Mouse (Mus musculus) c-Kit-positive CD71-positive TER-119-positive erythroid progenitor cells, embryonic 14.5 days (primary cell): Measurements from ENCODE around the gene Rbm7.
"Not testable (repeated sequence)": the region's sequence is repeated elsewhere in the genome, so short reads cannot be mapped to it uniquely, and the experiment has no call there.

Source experiments
- DNase-seq: peaks from one replicate; pipeline ENCODE4 v3.0.0-alpha.2; 2013; ENCODE audit warnings: low spot score

Rbm7 gene

DNA sequence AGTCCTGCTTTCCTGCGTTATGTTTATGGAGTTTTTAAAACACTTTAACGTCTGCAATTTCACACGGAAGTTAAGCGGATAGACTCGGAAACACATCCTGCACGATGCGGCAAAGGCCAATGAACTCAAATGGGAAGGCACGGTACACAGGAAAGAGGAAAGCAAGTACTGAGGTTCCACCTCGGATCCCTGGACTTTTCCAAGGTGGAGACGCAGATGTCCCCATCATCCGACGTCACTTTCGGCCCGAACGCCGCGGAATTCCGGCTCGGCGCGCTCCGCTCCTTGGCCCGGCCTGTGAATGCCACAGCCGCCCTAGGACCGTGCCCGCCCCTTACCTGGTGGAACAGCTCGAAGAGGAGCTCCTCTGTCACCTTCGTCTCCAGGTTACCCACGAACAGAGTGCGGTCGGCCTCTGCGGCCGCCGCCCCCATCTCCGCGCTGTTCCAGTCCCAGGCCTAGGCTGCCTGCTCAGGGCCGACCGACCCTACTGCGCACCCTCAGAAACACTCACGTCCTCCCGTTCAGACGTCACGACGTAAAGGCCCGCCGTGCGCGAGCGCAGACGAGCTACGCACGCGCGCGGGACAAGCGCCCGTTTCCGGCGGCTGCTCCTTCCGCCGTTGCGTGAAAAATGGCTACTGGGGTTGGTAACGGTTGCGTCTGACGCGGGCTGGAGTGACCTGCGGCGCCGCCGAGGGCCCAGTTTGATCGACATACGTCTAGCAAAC lies at the start of gene Rbm7, which contains the start of gene Gm5617:
Gene Rbm7 (minus strand): TSS at position 483 of the 731 bp plus-strand sequence.
Gene Gm5617 (plus strand): TSS at position 626 of the 731 bp plus-strand sequence.
- peak; percentile 92 for DNase-seq

DNA sequence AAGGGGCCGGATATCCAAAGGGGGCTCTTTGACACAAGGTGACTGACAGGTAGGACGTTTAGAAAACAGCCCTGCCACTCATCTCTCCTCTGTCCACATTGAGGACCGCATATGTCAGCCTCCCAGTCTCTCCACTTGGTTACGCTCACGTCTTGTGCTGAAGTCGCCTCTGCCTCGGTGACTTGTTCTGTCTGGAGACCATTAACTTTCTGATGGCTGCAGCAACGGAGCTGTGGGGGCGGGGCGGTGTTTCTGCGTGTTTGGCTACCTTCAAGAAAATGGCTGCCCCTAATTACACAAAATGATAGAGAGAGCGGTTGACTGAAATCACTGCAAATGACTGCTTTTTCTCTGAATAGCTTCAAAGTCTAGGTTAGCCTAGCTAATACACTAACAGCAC lies 43.6 kb upstream of the Rbm7 start:
- no peak for DNase-seq

DNA sequence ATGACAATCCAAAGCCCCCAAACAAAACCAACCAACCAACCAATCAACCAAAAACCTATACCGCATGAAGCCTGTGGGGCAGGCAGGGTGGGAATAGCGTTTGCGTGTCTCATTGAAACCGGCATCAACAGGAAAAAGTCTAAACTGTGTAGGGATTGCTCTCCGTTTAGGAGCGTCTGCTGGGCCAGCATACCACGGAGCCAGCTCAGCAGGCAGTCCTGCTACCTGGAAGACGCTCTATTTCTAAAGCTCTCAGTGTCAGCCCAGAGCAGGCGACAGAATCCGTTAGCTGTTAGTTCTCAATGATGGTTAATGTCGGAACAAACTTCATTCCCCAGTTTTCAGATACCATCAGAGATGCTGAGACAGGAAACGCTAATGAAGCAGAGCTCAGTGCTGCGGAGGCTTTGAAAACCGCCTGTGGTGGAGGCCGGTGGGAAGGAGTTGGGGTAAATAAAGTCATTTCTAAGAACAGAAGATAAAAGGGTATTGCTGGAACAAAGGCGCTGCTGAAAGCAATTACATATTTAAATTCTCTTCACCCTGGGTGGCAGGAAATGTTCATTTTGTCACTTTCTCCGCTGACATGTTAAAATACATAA lies 43.0 kb upstream of the Rbm7 start:
- DNase-seq: no peak

DNA sequence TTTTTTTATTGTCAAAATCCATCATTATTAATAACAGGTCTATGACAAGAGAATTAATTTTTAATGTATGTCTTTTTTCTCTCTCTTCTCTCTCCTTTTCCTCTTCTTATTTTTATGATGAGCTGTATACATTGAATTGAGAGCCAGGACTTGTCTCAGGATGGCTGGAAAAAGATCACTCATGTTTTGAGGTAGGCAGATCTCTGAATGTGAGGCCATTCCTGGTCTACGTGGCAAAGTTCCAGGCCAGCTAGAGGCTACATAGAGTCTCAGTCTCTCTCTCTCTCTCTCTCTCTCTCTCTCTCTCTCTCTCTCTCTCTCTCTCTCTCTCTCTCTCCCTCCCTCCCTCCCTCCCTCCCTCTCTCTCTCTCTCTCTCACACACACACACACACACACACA lies 42.5 kb upstream of the Rbm7 start:
- not testable (repeated sequence) for DNase-seq

DNA sequence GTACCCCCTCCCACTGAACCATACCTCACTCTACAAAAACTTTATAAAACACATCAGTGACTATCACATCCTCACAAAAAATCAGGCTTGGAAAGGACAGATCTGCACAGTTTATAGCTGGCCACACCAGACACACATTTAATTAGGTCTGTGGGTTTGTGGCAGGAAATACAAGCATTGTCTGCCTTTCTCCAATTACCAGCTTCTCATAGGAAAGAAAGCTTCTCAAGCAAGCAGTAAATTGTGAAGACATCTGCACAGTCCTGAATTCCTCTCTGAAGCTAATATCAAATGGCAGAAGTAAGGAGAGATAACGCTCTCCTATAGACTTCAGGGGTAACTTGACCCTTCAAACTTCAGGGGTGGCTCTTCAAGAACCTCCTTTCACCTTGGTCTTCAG lies 41.3 kb upstream of the Rbm7 start:
- DNase-seq: no peak

DNA sequence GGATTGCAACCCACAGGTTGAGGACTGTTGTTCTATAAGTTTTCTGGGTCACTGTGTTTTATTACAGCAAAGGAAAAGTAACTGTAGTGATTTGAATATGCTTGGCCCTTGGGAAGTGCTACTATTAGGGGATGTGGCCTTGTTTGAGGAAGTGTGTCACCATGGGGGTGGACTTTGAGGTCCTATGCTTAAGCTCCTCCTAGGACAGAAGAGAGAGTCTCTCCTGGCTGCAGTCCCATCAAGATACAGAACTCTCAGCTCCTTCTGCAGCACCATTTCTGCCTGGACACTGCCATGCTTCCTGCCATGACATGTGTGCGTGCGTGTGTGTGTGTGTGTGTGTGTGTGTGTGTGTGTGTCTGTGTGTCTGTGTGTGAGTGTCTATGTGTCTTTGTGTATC lies 37.6 kb upstream of the Rbm7 start:
- DNase-seq: no peak

DNA sequence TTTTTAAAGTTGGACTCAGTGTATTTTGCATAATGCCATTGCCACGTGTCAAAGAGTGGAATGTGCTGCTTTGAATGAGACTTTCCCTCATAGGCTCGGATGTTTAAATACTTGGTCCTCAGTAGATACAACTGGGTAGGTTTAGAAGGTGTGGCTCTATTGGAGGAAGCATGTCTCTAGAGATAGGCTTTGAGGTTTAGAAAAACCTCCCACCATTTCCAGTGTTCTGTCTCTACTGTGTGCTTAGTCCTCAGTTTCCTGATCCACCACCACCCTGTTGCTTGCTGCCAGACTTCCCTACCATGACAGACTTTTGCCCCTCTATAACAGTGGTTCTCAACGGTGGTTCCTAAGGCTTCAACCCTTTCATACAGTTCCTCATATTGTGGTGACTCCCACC lies 37.1 kb upstream of the Rbm7 start:
- DNase-seq: no peak

DNA sequence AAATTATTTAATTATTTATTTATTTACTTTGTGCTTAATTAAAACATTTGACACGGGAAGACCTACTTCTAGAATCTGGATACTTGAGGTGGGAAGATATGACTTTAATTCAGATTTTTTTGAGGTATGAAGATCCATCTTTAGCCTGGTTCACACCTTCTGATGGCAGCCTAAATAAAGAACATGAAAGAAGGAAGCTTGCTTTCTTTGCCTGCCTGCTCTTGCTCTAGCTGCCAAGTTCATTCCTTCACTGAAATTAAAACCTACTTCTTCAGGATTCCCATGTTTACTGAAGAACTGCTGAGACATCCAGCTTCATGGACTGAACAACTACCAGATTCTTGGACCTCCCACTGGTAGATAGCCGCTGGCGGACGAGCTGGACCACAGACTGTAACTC lies 36.2 kb upstream of the Rbm7 start:
- no peak for DNase-seq

DNA sequence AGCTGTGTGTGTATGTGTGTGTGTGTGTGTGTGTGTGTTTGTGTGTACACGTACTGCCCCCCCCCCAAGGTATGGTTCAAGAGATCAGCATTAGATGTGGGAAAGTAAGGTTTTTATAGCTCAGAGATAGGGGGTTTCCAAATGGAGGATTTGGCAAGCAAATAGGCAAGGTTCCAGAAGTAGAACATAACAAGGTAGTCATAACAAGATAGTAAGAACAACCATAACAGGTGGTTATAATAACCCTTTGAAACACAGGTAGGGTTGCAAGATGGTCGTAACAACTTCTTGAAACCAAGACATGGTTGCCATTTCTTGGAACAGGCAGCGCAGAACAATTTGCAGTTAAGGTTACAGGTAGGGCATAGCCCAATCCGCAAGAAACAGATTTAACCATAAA lies 31.4 kb upstream of the Rbm7 start:
- no peak for DNase-seq

DNA sequence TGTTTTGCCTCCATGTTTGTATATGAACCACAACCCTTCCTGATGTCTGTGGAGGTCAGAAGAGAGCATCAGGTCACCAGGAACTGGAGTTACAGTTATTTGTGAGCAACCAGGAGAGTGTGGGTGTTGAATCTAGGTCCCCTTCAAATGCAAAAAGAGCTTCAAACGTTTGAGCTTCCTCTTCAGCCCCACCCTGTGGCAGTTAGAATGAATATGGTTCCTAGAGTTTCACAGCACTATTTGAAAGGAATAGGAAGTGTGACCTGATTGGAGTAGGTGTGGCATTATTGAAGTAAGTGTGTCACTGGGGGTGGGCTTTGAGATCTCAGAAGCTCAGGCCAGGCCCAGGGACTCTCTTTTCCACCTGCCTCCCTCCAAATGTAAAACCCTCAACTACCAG lies 30.5 kb upstream of the Rbm7 start:
- DNase-seq: no peak

DNA sequence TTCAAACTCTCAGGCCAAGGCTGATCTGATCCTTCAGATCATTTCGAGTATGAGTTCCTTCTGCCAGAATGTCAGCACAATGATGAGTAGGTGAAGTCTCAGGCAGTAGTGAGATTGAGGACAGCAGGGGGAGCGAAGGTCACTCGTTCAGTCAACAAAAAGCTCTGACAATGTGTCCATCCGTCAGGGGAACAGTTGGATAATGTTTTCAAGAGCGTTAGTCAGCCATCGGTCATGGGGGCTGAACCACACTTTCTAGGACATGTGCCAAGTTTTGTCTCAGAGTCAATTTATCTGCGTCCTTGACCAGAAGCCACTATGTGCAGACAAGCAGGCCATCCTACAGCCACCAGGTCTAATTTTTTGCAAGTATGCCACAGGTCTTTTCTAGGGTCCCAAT lies 25.3 kb upstream of the Rbm7 start:
- DNase-seq: not testable (repeated sequence)

DNA sequence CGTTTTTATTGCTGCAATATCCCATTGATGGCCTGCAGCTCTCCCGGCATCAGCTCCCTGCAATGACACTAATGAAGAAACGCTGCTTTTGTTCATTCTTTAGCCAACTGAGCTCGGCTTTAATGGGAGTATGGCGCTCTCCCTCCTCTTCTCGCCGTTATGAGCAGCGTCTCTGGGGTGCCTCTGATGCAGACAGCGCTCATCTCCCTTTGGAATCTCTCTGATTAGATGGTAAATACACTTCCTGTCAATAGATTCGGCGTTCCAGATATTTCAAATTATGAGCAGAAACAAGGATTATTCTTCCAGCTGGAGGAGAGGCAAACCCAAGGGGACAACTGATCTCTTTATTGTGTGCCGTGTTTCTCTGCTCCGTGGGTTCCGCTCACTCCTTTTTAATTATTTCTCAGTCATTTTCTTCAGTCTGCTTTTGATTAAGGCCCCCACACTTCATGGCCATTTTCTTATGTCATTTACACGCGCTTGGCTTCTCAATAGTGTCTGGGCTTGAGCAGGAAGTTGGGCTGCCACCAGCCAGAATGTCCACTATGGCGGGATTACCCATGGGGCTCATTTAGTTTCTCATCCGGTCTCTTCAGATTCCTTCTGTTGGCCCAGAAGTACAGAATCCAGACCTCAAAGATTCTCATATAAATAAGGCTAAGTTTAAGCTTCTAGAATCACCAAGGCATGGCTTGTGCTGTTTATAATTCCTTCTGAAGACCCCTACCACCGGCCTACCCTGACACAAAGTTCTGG lies 22.5 kb upstream of the Rbm7 start:
- DNase-seq: no peak

DNA sequence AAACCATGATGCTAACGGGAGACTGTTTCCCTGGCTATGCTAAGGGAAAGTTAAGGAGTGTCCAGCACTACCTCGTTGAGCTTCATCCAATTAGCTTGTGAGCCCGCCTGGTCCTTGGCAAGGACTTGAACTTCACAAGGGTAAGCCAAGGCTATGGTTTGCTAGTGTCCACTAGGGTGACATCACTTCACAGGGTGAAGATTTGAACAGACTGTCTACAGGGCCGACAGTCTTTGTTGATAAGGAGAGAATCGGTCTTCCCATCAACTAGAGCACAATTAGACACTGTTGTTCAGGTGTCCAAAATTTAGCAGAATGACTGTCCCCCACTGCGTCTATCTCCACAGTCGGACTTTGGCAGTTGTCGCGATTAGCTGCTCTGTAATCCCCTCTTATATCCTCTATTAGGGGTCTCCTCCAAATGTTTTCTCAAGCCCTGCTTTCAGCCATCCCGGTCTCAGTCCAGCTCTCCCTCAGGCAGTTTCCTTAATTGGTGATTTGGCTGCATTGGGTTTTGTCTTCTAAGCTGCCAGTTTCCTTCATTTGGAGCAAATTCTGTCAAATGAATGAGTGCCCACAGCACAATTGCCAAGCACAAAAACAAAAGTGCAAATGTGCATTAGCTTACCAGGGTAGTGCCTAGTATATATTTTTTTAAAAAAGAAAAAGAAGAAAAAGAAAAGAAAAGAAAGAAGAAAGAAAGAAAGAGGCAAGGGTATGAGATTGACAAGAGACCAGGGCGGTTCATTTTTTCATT lies 21.7 kb upstream of the Rbm7 start:
- DNase-seq: no peak

DNA sequence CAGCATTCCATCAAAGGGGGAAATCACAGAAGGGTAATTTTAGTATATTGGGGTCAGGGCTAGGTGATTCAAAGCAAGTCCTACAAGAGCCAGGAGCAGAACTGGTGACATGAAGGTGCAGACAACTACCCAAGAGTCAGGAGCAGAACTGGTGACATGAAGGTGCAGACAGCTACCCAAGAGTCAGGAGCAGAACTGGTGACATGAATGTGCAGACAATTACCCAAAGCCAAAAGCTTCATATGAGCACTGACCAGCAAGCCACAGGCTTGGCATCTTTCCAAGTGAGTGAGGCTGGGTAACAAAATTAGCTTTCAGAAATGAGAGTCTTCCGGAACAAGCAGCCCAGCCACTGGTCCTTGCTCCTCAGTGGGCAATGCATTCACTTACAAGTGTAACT lies 20.2 kb upstream of the Rbm7 start:
- DNase-seq: no peak

DNA sequence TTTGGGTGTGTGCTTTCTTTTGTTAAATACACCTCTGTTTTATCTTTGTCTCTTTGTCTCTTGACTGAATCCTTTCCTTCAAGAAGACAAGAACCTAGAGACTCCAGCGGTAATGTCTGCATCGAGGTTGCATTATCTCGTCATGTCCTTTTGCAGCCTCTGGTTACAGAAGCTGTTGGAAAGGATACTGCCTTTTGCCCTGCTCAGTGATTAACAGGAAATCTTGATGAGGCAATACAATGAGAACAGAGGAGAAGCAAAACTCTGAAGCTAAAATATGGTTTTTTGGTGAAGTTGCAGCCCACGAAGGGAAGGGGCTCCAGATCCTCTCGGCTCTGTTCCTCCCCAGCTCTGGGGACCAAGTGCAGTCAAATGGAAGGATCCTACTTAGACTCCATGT lies 15.0 kb upstream of the Rbm7 start:
- no peak for DNase-seq

DNA sequence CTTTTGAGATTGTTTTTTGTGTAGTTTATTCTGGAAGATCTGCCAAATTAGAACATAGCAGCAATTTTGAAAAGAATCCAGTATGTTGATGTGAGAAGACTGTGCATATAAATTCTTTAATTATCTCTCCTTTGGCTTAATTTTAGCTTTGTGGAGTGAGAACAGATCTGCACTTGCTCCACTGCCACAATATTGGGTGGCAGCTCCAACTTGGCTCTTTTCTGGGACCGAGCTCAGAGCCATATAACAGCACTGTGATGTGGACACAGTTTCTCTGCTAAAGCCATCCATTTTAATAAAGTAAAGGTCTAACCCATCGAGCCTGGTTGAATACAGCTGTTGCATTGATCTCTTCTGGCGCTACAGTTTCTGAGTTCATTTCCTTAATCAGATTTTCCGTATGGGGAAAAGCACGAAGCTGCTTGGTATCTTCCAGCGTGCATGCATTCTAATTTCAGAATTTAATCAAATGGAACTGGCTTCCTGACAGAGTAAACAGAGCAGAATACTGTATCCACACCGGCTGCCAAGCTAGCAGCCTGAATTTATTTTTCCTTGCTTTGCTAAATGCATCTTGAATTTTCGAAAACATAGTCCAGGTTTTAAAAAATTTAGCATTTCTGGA lies 9.8 kb upstream of the Rbm7 start:
- DNase-seq: no peak

DNA sequence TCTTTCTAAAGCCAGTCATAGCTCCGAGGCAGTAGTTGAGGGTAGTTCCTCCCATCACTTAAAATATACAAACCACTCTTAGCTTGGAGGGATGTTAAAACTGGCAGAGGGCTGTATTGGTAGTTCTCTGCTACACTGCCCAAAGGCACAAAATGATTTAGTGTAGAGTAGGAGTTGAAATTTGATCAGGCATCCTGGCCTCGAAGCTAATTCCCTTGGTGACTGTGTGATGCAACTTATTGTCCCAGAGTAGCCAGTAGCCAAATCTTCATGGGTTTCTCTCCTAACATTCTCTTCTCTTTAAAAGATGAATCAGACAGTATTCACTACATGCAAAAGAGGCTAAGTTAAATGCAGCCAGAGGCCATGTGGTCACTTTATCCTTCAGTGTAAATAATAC lies 7.9 kb upstream of the Rbm7 start:
- no peak for DNase-seq

DNA sequence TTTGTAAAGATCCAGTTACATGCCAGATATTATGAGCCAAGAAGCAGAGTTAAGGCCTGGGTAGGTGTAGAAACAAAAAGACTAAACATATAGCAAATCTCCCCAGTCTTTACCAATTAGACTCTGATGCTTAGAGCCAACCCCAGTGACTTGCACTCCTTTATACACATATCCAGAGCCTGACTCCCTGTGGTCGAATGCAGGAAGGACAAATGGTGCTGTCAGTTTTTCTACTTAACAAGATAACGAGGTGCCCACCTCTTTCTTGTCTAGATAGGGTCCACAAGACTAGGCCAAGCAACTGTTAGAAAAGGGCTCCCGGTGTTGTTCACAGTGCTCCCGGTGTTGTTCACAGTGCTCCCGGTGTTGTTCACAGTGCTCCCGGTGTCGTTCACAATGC lies 6.1 kb upstream of the Rbm7 start:
- no peak for DNase-seq

DNA sequence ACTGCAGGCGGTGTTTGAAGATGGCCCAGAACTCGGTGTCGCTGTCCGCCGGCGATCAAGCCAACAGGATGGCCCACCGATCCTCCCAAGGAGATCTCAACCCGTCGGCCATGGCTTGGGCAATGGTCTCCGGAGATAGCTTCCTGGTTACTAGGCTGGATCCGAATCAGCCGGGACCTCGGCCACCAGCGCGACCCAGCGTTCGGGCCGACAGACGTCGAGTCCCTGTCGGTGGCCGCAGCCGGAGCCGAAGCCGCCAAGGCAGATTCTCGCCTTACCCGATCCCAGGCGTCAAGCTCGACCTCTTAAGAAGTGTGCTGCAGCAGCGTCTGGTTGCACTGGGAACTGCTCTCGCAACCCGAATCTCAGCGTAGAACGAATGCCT lies 441 bp upstream of the Rbm7 start:
- no peak for DNase-seq

DNA sequence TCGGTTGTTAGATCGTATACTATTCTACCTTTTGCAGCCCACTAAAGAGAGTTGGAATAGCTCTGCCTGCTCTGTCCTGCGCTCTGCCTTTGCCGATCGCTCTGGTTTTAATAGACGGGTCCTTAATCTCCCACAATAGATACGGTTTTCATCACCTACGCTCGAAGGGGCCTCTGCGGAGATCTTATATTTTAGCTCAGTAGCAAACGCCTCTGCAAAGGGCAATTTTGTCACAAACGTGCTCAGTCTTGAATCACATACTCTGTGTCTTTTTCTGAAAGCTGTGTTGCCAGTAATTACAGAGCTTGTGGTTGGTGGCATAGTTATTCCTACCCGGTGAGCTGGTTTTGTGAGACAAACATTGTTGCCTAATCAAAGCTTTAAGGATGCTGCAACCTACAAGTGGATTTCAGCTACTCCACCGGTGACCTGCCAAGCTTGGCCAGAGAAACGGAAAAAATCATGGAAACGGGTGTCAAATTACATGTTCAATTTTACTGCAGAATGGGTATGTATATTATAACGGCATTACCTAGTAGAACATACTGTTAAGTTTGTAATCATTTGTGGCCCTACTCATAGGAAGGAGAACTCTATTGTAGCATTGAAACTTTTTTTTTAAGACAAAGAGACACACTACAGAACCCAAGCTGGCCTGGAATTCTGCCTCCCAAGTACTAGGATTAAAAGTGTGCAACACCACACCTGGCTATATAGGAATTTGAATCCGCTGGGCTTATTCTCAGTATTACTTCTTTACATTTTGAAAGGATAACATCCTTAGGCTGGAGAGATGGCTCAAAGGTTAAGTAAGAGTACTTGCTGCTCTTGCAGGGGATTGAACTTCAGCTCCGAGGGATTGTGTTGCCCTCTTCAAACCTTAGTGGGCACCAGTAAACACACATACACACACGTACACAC lies 13.6 kb downstream of the Rbm7 start:
- DNase-seq: no peak
